Mouse (Mus musculus) spleen, postnatal 36 days (tissue): ENCODE data around the gene Rhoq.
A peak's percentile ranks its signal among the peaks of the same experiment; 100 is the strongest.

Source experiments
- DNase-seq, 2 experiments: peaks; one replicate each; pipeline ENCODE4 v3.0.0; 2022; ENCODE audit warnings: low spot score in 2 of 2, mixed read lengths in 1 of 2

Gene Rhoq

DNA sequence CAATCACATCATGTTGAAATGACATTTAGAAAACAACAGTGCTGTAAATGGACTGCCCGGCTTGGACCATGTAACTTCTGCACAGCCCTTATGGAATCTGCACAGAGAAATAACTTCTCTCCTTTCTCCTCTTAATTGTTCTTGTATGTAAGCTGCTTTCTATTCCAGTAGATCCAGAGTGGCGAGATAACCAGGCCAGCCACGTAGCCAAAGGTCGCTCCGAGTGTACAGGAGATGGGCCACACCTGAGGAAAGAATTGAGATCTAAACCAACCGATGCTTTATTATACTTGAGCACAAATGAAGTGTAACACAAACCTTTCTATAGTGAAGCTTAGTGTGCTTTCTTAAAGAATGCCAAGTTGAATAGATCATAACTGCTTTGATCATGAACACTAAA lies 34.4 kb downstream of the Rhoq start:
- no peak for DNase-seq

DNA sequence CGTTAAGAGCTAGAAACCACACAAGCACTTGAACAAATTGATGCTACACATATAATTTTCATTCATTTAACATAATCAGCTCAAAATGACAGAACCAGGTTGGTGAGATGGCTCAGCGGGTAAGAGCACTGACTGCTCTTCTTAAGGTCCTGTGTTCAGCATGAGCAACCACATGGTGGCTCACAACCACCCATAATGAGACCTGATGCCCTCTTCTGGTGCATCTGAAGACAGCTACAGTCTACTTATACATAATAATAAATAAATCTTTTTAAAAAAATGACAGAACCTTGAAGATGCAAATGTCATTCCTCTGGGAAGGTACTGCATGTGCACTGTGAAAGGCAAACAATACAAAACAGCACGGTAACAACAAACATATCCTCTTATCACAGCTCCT lies 46.1 kb downstream of the Rhoq start:
- no peak for DNase-seq

DNA sequence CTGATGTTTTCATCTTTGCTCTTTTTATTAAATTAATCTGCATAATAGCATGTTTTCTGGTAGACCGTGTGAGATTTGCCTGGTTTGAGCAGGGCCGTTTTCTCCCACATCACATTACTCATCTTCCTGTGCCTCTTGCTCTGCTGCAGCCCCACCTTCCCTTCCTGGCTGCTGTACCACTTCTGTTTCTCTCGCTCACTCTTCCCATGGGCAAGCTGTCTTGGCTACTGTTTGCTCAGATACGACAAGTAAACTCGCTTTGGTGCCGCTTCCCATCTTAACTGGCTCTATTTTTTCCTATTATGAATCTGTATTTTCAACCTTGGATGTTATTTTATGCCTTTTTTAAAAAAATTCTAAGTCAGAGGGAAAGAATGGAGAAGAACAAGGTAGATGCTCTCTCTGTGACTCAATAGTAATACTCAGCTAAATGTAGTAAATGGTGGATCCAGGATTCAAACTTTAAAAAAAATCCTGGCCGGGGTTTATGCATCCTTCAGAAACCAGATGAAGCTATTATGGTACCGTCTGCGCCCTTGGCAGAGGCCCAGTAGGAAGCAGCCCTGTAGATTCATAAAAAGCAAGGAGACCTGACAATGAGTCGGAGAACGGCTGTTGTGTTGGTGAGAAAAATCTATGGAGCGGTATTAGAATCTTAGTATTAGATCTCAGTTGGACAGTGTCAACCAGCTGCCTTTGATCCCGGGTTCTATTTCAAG lies 48.6 kb downstream of the Rhoq start:
- DNase-seq, result no peak

DNA sequence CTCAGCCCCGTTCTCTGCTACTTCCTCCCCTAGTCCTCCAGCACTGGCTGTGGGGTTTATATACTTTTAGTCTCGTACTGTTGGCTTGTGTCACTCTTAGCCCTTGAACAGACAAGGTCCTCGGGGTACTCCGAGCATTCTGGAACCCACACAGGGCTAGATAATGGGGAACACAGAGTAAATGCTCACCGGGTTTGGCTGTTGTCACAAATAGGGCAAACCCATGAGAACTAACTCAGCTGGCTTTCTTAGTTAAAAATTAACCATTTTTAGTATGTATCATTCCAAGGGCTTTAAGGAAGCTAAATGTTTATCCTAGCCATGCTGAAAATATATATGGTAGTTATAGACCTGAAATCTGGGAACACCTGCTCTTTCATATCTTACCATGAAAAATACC lies 56.8 kb downstream of the Rhoq start:
- DNase-seq, result no peak

DNA sequence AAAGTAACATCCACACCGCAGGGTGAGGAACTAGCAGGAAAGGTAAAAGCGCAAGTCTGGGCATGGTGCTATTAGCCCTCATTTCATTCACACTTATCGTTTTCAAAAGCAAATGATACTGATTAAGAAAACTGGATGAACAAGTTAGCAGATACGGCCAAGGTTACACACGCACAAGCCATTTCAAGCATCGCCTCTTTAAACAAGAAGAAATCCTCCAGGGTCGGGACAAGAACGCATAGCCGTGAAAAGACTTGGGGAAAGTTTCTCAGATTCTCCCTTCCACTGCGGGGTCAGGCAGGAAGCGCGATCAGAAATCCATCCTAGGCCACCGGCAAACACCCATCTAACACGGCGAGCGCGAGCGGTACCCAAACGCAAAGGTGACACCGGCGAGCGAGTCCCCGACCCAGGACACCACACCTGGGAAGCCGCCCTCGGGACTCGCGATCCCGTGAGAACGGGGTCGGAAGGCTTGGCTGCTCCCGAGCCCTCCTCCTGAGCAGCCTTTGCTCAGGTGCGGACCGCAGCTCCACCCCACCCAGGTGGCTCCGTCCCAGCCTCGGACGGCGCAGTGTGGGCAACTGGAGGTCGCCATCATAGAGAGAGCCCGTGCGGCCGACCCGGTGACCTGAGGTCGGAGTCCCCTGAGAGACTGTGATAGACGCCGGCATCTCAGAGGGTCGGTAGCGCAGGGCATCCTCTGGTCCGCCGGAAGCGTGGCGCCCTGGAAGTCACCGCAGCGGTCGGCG lies 61.8 kb downstream of the Rhoq start:
- no peak for DNase-seq

DNA sequence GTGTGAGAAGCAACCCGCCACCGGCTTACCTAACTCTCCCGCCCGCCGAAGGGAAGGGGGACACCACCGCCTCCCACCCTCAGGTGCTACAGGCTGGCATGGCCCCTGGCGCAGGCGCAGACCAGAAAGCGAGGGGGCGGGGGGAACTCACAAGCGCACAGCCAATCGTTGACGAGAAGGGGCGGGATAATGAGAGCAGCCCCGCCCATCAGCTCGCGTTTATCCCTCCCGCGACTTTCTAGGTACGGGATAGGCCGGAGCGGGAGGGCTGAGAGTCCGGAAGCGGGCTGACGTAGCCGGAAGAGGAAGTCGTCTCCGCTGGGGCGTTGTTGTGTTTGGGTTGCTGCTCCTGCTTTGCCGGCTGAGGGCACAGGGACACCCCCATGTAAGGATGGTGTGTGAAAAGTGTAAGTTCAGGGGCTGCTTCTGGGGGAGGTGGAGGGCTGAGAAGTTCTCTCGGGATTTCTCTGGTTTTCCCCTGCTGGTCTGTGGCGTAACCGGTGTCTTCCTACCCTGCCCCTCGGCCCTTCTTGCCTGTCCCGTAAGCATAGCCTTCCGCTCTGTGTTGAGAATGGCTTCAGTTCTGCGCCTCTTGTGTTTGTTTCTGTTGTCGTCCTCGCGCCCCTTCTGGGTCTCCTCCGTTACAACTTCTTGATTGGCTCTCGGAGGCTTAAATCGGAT lies 62.5 kb downstream of the Rhoq start, which contains the start of the genes Pigf and Cript:
TSS of gene Pigf (minus strand) at position 138 of the 681 bp plus-strand sequence.
TSS of gene Cript (plus strand) at position 282 of the 681 bp plus-strand sequence.
- peak; percentile 97 to 98 for DNase-seq

DNA sequence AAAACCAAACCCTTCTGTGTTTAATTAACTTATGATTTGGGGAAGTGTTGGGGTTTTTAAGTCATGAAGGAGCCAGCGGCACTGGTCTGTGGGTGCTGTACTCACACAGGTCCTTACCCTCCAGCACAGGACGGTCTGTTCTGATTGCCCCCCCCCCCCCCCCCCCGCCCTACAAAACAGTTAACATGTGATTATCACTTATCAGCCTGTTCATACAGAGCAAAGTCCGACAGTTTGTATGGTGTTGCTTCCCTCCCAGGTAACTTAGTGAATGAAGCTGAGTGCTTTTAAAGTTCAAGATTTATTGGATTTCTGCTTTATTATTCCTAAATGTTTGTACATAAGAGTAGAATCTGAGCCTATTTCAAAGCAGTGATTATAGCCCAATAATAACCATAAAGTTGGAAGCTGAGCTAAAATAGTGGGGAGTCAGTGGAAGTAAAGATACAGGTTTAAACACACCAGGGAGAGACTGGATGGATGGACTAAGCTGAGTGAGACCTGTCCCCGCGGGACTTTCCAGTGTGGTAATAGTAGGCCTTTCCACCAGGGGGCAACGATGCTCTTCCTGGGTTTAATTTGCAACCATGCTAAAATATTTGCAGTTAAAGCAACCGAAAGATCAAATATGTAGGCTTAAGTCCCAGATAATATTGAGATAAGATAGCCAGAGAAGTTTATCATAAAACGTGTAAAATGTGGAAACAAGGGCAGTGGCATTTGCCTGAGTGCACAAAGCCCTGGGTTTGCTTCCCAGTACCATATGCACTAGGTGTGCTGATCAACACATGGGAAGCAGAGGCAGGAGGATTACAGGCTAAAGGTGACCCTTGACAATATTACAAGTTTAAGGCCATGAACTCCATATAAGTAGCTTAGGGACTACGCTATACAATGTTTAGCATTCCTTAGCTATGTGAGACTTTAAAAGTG lies 73.5 kb downstream of the Rhoq start:
- peak in 1 of 2 experiments; percentile 27 for DNase-seq

DNA sequence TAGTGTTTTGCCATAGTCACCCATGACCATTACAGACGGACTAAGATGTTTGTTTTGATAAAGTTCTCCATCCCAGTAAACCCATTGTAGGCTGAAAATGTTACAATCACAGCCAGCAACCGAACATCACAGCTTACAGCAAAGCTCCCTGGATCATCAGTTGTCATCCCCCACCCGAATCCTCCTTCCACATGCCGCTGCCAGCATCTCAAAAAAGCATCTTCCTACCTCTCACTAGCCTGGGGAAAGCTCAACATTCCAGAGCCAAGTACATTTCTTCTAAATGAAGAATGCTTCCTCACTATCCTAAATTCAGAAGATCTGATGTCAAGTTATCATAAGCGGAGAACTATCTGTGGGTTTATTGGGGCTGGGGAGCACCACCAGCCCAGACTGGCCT lies 75.6 kb downstream of the Rhoq start:
- no peak for DNase-seq

DNA sequence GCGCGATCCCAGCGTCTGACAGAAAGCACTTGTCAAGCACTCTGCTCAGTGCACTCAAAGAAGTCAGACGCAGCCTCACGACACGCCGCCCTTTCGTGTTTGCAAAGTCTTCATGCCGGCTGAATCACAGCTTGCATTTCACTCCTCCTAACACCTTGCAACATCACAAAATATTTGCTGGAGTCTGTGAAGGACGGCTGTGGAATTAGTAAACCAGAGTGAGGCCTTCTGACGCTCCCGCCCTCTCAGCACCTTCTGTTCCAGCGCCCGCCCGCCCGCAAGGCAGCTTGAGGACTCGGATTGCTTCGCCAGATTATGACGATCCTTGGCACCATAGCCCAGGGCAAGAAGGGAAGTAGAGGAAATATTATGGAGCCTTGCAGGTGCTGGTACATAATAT lies 78.9 kb downstream of the Rhoq start:
- DNase-seq, result no peak

DNA sequence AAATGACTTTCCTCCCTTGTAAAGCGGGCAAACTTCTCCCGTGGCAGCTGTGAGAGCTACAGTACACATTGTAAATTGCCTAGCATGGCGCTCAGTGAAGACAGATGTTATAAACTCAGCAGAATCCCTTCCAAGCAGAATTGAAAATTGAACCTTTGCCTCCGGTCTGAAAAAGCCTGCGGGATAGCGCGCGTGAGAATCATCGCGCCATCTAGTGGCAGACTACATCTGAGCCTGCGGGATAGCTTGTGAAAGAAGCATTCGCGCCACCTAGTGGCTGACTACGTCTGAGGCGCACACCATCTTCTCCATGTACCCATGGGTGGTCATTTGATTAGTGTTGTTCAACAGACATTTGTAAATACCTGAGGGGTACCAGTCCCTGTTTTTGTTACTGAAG lies 81.5 kb downstream of the Rhoq start:
- peak; percentile 74 to 84 for DNase-seq

DNA sequence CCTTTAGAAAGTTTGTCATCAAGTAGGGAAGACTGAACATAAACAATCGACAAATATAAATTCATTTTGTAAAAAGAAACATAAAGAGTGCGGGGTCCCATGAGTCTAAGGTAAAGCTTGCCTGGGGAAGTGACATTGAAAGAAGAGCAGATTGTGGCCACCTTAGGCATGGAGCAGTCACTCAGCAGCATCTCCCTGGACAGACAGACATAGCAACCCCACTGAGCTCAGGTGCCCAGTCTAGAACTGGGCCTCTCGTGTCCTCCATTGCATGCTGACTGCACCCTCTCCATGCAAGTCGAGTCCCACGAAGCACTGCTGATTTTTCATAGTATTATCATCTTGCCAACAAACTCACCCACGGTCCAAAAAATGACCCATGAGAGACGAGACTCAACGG lies 81.9 kb downstream of the Rhoq start:
- no peak for DNase-seq
